Mouse (Mus musculus) testis, adult 2 months (tissue): ENCODE results near the gene Hspb9.

ENCODE experiments used
- CTCF ChIP-seq: fragments of 200-500 bp; IDR thresholded peaks from 2 replicates; pipeline ENCODE4 v1.5.1; 2012; ENCODE audit warnings: low read depth, mild to moderate bottlenecking, inconsistent platforms, low read length, moderate library complexity; ENCODE audit not compliant: control insufficient read depth, insufficient read depth, insufficient replicate concordance
- POLR2A ChIP-seq: fragments of 200-500 bp; IDR thresholded peaks from 2 replicates; pipeline ENCODE4 v1.6.1; 2012; ENCODE audit warnings: low read depth, mild to moderate bottlenecking, inconsistent platforms, low read length, moderate library complexity; ENCODE audit not compliant: control insufficient read depth

GRCm38 (mm10) chr11:100754021-100754692 is 40.5 kb downstream of the Hspb9 start:
- TF ChIP-seq POLR2A = no peak
- TF ChIP-seq CTCF = no peak
